Mouse (Mus musculus) spleen, postnatal 4 days (tissue): ENCODE results near the gene Pfn3.
"Not testable (repeated sequence)": the region's sequence is repeated elsewhere in the genome, so short reads cannot be mapped to it uniquely, and the experiment has no call there.

ENCODE experiments used
- DNase-seq, 2 experiments: peaks; one replicate each; pipeline ENCODE4 v3.0.0; 2022; ENCODE audit warnings: low spot score in 2 of 2

Pfn3 gene

DNA sequence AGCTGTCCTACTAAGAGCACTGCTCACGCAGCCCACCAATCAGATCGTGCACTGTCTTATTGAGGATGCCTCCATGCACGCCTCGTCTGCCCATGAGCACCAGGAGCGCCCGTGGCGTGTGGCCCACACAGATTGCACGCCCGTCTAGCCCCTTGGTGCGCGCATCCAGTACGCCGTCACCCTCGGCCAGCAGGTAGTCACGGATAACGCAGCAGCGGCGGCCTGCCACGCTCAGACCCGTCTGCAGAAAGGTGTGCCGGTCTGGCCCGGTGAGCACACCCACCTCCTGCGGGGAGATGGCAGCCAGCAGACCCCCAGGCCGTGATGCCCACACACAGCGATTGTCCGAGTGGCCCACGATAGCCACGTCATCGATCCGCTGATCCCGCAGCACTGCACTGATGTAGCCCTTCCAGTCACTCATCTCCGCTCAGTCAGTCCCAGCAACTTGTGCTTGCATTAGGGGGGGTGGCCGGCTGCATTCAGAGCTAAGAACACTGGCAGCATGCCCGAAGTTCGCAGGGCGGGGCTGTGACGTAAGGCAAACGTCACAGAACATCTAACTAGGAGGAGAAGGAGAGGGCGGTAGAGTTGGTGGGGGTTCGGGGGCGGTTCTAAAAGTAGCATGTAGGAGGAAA, at the start of gene Pfn3:
Gene Pfn3 (minus strand): TSS at position 490 of the 638 bp plus-strand sequence.
- no peak for DNase-seq

DNA sequence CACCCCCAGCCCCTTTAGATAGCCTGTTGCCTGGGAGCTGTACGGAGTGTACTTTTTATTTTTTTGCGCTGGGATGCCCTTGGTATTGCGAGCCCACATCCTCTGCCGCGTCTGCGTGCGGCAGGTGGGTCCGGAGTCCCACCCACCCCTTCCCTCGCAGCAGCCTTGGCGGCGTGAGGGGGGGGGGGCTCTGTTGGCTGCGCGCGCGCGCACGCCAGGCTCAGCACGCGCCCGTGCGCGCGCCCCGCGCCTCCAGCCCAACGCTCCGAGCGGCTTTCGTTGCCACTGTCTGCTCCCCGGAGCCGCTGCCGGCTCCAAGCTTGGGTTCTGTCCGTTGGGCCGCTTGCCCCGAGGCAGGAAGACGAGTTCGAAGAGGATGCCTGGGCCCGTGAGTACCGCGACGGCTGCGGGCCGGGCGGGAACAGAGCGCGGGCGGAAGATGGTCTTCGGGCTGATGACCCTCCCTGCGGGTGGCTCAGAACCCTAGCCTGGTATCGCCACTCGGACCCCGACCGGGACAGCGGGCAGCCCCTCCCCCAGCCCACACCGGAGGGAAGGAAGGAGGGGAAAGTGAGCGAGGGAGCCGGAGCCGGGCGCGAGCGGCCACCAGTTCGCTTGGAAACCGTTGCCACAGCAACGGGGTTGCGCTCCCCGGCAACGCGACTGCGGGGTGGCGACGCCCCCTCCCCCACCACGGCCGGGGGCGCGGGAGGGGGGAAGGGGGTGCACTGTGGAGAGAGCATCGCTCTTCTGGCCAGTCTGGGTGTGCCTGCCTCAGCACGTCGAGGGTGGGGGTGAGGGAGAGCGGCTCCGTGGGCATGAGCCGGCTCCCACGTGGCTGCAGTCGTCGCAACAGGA, 49.2 kb upstream of the Pfn3 start, which contains the start of gene Prr7:
Gene Prr7 (plus strand): TSS at position 241 of the 858 bp plus-strand sequence.
- DNase-seq: peak; percentile 41 to 80

DNA sequence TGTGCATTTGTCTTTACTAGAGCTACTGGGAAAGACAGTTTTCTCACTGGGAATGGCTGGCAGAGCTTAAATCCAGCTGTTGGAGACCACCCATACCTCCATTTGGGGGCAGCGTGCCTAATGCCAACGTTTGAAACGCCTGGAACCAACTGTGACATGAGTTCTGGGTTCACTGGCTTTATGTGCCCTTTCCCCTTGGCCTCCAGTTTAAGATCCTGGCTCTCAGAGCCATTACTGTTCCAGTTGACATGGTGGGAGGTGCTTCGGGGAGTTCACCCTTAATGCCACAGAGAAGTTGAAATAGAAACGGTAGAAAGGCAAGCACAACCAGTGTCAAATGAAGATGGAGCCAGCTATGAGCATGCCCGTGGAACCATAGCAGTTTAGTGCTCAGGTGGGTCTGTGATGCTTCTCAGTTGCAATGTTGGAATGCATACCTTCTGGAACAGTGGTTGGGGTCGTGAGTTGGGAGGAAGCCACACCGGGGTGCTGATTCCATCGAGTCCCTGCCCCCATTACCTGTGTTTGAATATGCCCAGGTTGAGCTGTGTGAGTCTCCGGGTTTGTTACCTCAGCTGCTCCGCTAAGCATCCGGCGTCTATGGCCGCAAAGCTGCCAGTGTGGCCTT, 48.5 kb upstream of the Pfn3 start:
- DNase-seq: peak in 1 of 2 experiments; percentile 69

DNA sequence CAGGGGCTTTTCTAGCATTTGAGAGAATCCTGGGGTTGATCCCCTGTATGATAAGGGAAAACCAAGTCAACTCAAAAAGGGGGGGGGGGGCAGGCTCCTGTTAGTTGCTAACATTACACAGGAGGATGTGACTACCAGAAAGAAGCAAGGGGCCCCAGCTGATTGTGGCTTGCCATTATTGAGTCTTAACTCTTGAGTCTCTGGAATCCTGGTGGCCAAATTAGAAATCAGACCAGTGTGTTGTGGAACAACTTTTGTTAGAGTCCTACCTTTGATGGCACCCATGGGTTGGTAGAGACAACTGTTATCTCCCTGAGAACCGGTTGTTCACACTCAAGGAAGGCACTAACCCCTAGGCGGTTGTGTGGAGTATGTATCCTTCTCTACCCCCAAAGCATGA, 47.9 kb upstream of the Pfn3 start:
- DNase-seq: no peak

DNA sequence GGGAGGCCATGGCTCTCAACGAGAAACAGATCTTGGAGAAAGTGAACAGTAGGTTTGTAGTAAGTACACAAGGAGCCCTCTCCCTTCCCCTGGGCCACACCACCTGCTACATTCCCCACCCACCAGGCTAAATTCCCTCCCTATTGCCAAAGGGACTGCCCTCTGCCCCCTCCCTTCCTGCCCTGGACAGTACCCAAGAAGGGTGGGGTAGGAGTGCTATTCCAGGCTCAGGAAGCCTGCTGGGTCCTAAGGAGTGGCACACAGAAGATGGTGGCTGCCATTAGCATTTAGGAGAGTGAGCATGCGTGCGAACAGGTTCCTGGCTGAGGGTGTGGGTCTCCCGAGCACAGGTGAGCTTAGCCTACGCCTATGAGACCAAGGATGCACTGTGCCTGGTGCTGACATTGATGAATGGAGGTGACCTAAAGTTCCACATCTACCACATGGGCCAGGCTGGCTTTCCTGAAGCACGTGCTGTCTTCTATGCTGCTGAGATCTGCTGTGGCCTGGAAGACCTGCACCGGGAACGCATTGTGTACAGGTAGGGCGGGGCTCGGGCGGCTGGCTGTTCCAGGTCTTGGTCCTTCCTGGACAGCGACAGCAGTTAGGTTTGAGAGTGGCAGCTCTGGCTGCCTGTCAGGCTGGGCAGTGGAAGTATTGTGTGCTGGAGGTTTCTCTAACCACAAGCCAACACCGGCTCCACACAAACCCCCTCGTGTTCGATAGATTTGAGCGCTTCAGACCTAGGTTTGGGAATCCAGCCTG, 36.9 kb upstream of the Pfn3 start:
- DNase-seq: no peak

DNA sequence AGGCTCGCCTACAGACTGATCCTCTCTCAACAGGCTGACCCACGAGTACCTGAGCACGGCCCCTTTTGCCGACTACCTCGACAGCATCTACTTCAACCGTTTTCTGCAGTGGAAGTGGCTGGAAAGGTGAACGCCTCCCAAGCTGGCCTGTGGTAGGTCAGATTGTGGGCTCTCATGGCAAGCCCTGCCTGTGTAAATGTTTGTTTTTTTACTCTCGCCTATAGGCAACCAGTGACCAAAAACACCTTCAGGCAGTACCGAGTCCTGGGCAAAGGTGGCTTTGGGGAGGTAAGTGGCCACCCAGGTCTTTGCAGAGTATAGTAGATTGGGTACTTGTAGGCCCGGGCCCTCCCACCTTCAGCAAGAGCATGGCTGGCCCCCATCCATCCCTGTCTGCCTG, 36.3 kb upstream of the Pfn3 start:
- no peak for DNase-seq

DNA sequence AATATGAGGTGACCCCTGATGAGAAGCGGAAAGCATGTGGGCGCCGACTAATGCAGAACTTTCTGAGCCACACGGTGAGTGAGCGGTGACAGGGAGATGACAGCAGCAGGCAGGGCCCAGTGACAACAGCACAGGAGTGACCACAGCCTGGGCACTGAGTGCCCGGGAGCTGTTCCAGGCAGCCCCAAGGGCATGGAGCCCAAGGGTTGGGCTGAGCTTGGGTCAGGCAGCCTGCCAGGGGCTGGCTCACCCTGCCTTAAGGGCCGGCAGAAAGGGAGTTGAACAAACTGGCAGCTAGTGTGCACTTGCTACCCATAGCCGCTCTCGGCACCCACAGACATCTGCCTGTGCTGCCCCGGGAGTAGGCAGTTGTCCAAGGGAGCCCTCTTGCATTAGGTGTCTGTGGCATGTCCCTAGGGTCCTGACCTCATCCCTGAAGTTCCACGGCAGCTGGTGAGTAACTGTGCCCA, 35.5 kb upstream of the Pfn3 start:
- no peak for DNase-seq

DNA sequence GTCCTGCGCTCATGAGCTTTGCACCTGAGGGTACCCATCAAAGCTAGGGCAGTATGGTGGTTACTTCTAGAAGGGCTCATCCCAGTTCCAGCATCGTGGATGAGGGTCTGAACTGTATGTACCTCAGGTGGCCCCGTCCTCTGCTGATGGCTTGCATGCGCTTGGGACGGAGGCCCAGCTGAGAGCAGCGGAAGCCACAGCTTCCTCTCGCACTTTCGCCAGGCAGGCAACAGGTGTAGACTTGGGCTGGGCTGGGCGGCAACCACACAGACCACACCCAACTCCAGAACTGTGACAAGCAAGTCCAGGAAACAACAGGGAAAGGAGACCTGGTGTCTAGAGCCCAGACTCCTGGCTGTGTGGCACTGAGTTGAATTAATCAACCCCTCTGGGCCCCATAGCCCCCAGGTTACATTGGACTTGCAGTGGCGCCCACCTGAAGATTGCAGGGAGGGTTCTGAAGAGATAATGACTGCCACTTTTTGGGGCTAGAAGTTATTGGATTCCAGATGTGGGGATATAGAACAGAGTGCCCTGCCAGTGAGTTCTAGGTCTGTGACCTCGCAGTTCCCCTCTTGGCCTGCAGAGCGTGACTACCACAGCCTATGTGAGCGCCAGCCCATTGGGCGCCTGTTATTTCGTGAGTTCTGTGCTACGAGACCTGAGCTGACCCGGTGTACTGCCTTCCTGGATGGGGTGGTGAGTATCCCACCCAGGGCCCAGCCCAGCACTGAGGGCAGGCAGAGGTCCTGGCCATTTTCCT, 34.8 kb upstream of the Pfn3 start:
- peak; percentile 70 to 83 for DNase-seq

DNA sequence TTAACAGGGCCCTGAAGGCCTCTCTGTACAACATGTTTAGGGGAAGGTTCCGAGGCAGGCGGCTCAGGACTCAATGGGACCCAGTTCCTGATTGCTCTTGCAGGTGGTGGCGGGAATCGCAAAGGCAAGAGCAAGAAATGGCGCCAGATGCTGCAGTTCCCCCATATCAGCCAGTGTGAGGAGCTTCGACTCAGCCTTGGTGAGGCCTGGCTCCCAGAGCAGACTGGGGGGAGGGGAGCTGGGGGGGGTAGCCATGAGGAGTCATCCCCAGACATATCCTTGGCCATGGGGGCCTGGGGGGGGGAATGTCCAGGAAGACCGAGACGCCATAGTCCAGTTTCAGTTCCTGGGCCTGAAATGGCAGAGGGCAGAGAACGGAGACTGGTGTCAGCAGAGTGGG, 34.2 kb upstream of the Pfn3 start:
- DNase-seq: peak in 1 of 2 experiments; percentile 70

DNA sequence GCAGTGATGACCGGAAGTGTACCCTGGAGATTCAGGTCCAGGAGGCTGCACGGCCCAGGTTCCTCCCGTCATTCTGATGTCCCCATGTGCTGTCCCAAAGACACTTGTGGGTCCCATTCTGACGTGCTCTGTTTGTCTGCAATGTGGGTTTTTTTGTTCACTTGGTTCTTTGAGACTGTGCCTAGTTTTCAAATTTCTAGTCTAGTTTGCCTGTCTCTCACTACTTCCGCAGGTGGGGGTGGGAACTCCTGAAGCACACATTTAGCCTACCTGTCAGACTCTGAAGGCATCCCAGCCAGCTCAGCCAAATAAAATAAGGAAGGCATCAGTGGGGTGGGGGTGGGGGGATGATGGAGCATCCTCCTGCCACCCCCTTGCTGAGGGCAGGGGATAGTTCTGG, 33.1 kb upstream of the Pfn3 start:
- no peak for DNase-seq

DNA sequence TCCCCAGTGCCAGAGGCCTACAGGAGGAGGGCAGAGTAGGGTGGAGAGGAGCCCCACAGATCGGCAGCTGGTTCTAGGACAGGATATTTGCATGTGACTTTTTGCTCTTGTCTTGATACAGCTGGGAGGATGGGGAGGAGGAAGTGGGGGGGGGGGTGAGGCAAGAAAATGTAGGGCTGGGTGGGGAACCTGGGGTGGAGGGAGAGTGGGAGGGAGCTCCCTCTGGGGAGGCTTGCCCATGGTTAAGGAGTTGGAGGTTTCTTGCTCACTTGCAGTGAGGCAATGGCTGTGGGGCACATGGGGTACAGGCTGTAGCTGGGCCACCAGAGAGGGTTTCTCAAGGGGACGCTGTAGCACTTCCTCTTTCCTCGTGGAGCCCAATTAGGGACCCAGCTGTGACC, 32.5 kb upstream of the Pfn3 start:
- DNase-seq: peak; percentile 72 to 82

DNA sequence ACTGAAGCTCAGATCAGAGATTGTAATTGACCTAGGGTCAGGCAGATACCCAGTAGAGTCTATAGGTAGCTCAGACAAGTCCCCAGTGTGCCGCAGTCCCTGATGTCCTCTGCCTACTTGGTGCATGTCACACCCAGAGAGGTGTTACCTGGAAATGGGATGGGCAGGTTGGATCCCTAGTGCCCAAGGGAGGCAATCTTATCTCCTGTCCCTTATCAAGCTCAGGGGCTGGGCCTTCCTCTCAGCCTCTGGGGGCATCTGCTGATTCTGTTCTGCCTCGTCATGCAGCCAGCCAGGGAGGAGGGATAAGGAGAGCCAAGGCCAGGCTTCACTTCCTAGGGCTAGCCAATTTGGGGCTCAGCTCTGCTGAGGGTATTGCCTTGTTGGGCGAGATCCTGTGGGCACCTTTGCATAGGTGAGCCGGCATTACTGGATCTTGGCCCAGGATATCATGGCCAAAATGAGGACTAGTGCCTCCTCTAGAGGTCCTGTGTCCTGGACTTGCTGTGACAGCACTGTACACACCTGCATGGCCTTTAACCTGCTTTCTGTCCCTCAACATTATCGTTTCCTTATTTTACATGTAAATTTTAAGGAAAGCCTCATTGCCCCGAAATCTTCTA, 31.6 kb upstream of the Pfn3 start:
- peak in 1 of 2 experiments; percentile 59 for DNase-seq

DNA sequence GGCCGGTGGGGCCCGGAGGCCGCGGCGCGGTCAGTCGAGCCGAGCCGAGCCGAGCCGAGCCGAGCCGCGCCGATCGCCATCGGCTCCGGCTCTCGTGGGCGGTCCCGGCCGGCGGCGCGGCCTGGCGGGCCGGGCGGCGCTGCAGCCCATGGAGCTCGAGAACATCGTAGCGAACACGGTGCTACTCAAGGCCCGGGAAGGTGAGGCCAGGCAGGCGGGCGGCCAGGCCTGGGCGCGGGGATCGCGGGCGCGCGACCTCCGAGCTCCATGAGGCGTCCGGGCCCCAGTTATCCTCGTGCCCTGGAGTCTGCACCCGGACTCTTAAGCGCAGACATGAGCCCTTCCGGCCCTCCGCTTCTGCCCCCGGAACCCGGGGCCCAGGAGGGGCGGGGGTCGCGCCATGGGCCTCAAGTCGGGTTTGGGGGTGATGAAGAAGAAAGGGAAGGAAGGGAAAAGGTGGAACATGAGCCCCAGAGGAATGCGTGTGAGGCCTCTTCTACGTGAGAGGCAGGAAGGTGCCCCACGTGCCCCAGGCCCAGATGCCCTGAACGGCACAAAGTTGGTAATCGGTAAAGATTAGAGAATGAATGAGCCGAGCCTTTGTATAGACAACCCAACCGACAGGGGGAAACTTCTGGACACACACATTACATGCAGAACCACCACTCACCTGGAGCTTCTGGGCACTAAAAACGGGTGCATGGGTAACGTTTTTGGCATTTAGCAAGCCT, 30.5 kb upstream of the Pfn3 start:
- DNase-seq: no peak

DNA sequence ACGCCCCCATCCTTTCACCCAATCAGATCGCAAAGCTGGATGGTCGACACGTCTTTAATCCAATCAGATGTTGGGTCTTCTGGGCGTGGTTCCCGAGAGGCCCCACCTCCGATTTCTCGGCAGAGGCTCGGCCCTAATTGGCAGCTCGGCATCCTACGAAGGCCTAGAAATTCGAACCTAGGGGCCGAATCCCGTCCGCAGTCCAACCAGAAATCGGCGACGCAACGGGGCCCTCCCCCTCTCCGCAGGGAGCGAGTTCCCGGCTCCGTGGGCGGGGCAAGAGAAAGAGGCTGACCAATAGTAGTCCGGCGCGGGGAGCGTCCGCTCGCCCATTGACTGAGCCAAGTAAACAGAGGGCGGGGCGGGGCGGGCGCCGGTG, 29.9 kb upstream of the Pfn3 start, which contains the start of gene Grk6:
Gene Grk6 (plus strand): TSS at position 136 of the 379 bp plus-strand sequence.
- DNase-seq: peak; percentile 99

DNA sequence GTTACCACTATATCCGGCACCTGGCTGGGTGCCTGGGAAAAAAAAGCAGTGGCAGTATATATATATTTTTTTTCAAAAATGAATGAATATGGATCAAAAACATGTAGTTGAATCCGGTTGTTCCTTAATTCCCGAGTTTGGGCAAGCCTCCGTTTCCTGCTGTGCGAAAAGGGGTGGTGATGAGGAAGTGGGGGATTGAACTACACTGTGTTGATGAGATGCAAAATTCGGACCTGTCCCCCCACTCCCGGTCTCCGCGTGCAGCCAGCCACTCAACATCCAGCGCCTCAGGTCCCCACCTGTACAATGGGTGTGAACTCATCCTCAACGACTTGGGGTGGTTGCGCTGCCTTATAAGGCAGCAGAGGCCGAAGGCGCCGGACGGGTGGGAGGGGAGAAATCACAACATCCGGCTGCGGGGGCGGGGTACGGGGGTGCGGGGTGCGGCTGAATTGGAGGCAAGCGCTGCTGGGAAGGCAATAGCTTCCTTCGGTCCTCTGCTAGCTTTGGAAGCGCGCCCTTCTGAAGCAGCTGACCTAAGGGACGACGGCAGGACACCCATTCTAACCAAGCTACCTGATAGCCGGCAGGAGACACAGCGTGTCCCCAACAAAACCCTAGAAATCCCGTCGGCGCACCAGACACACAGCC, 29.4 kb upstream of the Pfn3 start:
- DNase-seq: peak; percentile 80 to 90

DNA sequence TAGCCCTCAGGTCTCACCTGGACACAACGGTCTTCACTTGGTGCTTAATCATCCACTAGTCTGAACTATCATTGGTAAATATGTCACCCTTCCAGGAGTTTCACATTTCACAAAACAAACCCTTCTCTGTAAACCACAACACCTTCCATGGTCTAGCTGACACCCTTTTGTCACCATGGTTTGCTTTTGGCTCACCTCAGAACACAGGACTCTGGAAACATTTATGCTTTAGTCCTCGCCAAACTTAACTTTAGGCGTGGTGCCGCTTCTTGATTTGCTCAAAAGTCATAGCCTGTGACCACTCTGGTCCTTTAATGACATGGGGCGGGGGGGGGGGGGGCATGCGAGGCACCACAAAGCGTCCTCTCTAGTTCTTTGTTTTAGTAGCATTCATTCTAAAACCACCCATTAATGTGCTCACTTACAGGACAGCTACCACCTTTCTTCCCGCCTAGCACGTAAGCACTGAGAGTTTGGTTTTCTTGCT, 28.8 kb upstream of the Pfn3 start:
- no peak for DNase-seq

DNA sequence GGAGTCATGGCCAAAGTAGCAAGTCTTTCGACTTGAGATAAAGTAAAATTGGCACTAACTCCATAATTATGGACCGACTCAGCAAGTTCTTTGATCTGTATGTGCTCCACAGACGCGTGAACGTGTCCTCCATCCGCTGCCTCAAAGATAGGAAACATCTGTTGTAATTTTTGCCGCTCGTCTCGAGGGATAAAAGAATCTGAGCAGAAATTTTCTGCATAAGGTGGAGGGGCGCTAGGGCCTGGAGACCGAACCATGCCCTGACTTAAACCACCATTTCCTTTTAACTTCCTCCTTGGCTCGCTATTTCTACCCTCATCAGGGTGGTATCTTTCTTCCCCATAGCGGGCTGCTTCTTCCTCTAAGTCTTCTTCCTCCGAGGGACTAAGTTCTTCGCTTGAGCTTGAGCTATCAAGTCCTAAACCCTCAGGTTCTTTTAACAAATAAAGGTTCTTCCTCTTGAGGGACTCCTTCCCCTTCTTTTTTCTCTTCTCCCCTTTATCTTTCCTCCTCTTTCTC, 22.1 kb upstream of the Pfn3 start:
- not testable (repeated sequence) for DNase-seq

DNA sequence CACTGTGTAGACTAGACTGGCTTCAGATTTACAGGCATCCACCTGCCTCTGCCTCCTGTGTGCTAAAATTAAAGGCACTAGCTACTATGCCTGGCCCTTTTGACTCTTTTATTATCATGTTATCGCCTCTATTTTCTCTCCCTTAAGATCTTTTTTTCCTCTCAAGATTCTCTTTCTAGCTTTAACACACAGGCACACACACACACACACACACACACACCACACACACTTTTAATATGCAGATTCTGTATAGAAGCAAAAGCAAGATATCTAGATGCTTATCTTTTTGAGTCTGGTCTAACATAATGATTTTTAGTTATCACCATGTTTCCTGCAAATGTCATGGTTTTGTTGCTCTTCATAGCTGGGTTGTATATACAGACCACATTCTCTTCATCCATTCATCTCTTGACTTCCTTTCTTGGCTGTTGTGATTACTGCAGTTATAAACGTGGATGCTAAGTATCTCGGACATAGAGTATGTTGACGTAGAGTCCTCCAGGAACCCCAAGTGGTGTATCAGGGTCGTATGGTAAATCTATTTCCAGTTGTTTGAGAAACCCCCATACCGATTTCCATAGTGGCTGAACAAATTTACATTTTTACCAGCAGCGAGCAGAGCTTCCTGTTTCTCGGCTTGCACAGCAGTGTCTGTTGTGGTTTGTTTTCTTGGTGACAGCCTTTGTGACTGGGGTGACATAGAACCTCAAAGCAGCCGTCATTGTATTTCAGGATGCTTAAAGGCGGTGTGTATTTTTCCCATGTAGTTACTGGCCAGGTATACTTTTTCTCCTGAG, 17.1 kb upstream of the Pfn3 start:
- no peak for DNase-seq
